Mouse (Mus musculus) myocyte (in vitro differentiated cells): ENCODE measurements at regions not wholly inside any gene's neighbourhood (a gene's known extent, or its start where the extent isn't known, plus 50 kb on each side); places are given as distances from the start of the nearest gene placed in this dataset.

Source experiments
- H3K27me3 ChIP-seq: one replicate; pipeline ENCODE4 v1.6.1; 2011; ENCODE audit not compliant: control insufficient read depth, insufficient read depth, insufficient read length
- H3K36me3 ChIP-seq: one replicate; pipeline ENCODE4 v1.6.1; 2011; ENCODE audit not compliant: control insufficient read depth, insufficient read depth
- H3K4me2 ChIP-seq: one replicate; pipeline ENCODE4 v1.6.1; 2011; ENCODE audit warnings: low read depth, control low read depth
- H3K4me3 ChIP-seq: one replicate; pipeline ENCODE4 v1.5.1; 2011; ENCODE audit warnings: mild to moderate bottlenecking, control low read depth, moderate library complexity
- H3K79me2 ChIP-seq: one replicate; pipeline ENCODE4 v1.6.1; 2011; ENCODE audit not compliant: control insufficient read depth, insufficient read depth
- H3ac ChIP-seq: one replicate; pipeline ENCODE4 v1.6.1; 2011; ENCODE audit not compliant: control insufficient read depth, insufficient read length
- CEBPB ChIP-seq: IDR thresholded peaks from 2 replicates; pipeline ENCODE4 v1.6.1; 2011; ENCODE audit warnings: mild to moderate bottlenecking, moderate library complexity; ENCODE audit not compliant: poor library complexity, insufficient read depth, severe bottlenecking
- E2F4 ChIP-seq: IDR thresholded peaks from one replicate; pipeline ENCODE4 v1.6.1; 2011; ENCODE audit warnings: mild to moderate bottlenecking, control low read depth, moderate library complexity; ENCODE audit not compliant: insufficient read depth
- MAX ChIP-seq: IDR thresholded peaks from one replicate; pipeline ENCODE4 v1.6.1; 2011; ENCODE audit warnings: low read depth, mild to moderate bottlenecking, control low read depth
- MYOD1 ChIP-seq, 3 experiments: IDR thresholded peaks; one replicate each; pipeline ENCODE4 v1.6.1; 2011; ENCODE audit warnings: control low read depth in 2 of 3, low read depth in 2 of 3, mild to moderate bottlenecking in 2 of 3, moderate library complexity in 1 of 3; ENCODE audit not compliant: insufficient read length in 2 of 3, control insufficient read depth in 1 of 3
- MYOG ChIP-seq, 3 experiments: IDR thresholded peaks; one replicate each; pipeline ENCODE4 v1.6.1; 2011; ENCODE audit warnings: control low read depth in 2 of 3, low read depth in 2 of 3, mild to moderate bottlenecking in 2 of 3; ENCODE audit not compliant: insufficient read length in 2 of 3, control insufficient read depth in 1 of 3, insufficient read depth in 1 of 3
- POLR2A ChIP-seq: IDR thresholded peaks from one replicate; pipeline ENCODE4 v1.6.1; 2011; ENCODE audit warnings: low read depth, mild to moderate bottlenecking, control low read depth, moderate library complexity; ENCODE audit not compliant: insufficient read length
- POLR2AphosphoS2 ChIP-seq: IDR thresholded peaks from one replicate; pipeline ENCODE4 v1.6.1; 2011; ENCODE audit warnings: low read depth, control low read depth; ENCODE audit not compliant: insufficient read length
- REST ChIP-seq: IDR thresholded peaks from one replicate; pipeline ENCODE4 v1.6.1; 2011; ENCODE audit warnings: mild to moderate bottlenecking, control low read depth, moderate library complexity; ENCODE audit not compliant: insufficient read depth, insufficient read length
- SRF ChIP-seq: IDR thresholded peaks from one replicate; pipeline ENCODE4 v1.6.1; 2011; ENCODE audit warnings: low read depth; ENCODE audit not compliant: control insufficient read depth, insufficient read length
- TCF12 ChIP-seq: IDR thresholded peaks from one replicate; pipeline ENCODE4 v1.6.1; 2011; ENCODE audit warnings: mild to moderate bottlenecking, control low read depth; ENCODE audit not compliant: poor library complexity, insufficient read depth, severe bottlenecking
- TCF3 ChIP-seq: IDR thresholded peaks from one replicate; pipeline ENCODE4 v1.6.1; 2011; ENCODE audit warnings: low read depth, control low read depth; ENCODE audit not compliant: insufficient read length
- USF1 ChIP-seq: IDR thresholded peaks from one replicate; pipeline ENCODE4 v1.6.1; 2011; ENCODE audit warnings: low read depth, mild to moderate bottlenecking, control low read depth, moderate library complexity

GRCm38 (mm10) chr8:41950736-41951135 lies 533.9 kb upstream of the Frg1 start:
- Histone ChIP-seq H3K27me3 (no peaks in the 10 kb centered on the region), H3K4me3 (no peak overlapping the region), H3ac (no peak overlapping the region), H3K79me2 (no peaks in the 10 kb centered on the region), H3K4me2 (no peak overlapping the region), H3K36me3 (no peaks in the 10 kb centered on the region)
- no peak for TF ChIP-seq TCF3
- no peak for TF ChIP-seq SRF

GRCm38 (mm10) chr8:41939298-41939697 lies 522.4 kb upstream of the Frg1 start:
- TF ChIP-seq TCF3 (no peak), E2F4 (no peak), TCF12 (no peak), USF1 (no peak), POLR2AphosphoS2 (no peak)

DNA sequence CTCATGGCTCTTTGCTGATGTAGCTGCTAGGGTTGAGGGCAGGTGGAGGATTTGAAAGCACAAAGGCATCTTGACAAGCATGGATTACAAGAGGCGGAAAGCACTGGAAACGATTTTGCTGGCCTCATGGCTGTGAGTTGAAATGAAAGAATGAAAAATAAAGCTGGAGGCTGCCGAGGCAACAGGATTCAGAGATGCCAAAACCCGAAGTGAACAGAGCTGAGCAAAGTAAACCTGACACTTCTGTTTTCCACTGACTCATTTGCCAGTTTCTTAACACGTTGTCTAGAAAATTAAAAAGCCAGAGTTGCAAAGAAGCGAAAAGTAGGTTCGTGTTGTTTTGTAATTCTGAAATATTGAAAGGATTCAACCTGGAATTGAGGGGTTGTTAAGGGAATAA lies 504.2 kb upstream of the Frg1 start:
- Histone ChIP-seq H3ac (no peak overlapping the region), H3K4me2 (peak overlapping the region; percentile 26), H3K27me3 (no peaks in the 10 kb centered on the region), H3K36me3 (no peaks in the 10 kb centered on the region), H3K79me2 (no peaks in the 10 kb centered on the region), H3K4me3 (no peak overlapping the region)
- no peak for TF ChIP-seq POLR2A
- TF ChIP-seq SRF, result no peak
- TF ChIP-seq E2F4, result no peak
- TF ChIP-seq MYOG (IDR thresholded peaks at IDR 0.05; ENCODE audit: control insufficient read depth in 1 of 3, insufficient read depth in 1 of 3, insufficient read length in 2 of 3, low read depth in 2 of 3), result no peak
- no peak for TF ChIP-seq MYOD1 (IDR thresholded peaks at IDR 0.05; ENCODE audit: control insufficient read depth in 1 of 3, insufficient read length in 2 of 3, low read depth in 2 of 3)
- no peak for TF ChIP-seq REST
- TF ChIP-seq TCF12, result no peak
- no peak for TF ChIP-seq CEBPB
- no peak for TF ChIP-seq TCF3
- no peak for TF ChIP-seq USF1
- no peak for TF ChIP-seq POLR2AphosphoS2

More at GRCm38 (mm10) chr8:41939298-41939697, 522.4 kb upstream of the Frg1 start:
- Histone ChIP-seq H3K27me3 (no peaks in the 10 kb centered on the region), H3K79me2 (no peaks in the 10 kb centered on the region), H3K36me3 (no peaks in the 10 kb centered on the region), H3K4me2 (no peak overlapping the region), H3ac (no peak overlapping the region), H3K4me3 (no peak overlapping the region)

DNA sequence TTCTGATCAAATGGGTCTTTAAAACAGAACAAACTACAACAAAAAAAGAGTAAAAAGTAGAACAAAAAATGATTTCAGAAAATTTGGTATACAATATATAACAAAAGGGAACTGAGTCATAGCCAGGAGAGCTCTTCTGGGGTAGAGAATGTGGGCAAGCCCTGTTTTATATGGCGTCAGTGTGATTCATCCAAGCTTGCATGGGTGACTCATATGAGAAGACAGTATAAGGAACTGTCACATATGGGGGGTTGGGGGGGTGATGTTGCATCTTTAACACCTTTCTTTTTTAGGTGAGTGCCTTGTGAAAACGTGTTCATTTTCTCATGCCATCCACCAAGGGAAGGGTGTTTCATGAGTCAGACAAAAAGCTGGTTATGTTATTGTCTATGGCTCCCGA lies 503.7 kb upstream of the Frg1 start:
- H3K4me2 ChIP-seq, result peak overlapping the region; percentile 26

DNA sequence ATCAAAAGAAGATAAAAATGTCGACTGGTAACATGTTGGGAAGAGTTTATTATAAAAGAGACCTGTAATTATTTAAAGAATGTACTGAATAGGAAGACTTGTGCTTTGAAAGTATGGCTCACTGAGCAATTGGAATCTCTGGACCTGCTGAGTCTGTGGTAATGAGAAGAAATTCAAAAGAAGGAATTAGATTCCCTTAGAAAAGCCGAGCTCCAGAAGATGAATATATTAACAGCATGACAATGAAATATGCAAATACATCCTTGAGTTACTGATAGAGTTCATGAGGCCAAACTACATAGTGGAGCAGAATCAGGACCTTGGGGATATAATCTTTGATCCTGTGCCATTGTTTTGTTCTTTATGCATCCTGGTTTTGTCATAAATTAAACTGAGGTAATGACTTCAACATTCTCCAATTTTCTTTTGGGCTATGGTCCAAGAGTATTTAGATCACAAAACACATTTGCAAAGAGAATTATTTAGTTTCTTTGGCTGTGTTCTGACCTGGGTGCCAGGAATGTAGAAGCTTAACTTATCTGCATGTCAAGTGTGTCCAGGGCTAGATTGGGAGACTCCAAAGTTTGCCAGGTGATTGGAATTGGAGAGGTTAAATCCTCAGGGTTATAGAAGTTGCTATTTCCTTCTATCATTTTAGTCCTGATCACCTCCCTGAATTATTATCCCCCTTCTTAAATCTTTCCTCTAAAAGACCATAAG lies 461.3 kb upstream of the Frg1 start:
- no peak overlapping the region for H3ac ChIP-seq
- H3K36me3 ChIP-seq, result no peaks in the 10 kb centered on the region
- no peaks in the 10 kb centered on the region for H3K27me3 ChIP-seq
- TF ChIP-seq MYOG (IDR thresholded peaks at IDR 0.05; ENCODE audit: control insufficient read depth in 1 of 3, insufficient read depth in 1 of 3, insufficient read length in 2 of 3, low read depth in 2 of 3) (no peak), E2F4 (no peak), USF1 (no peak), MYOD1 (IDR thresholded peaks at IDR 0.05; ENCODE audit: control insufficient read depth in 1 of 3, insufficient read length in 2 of 3, low read depth in 2 of 3) (no peak), CEBPB (no peak), POLR2AphosphoS2 (no peak), POLR2A (no peak), SRF (no peak), MAX (no peak)
- H3K4me2 ChIP-seq, result no peak overlapping the region
- H3K79me2 ChIP-seq, result no peaks in the 10 kb centered on the region
- no peak overlapping the region for H3K4me3 ChIP-seq

More for the DNA sequence above, 503.7 kb upstream of the Frg1 start:
- H3K79me2 ChIP-seq, result no peaks in the 10 kb centered on the region
- H3K27me3 ChIP-seq, result no peaks in the 10 kb centered on the region
- no peak overlapping the region for H3K4me3 ChIP-seq
- TF ChIP-seq CEBPB (no peak), MAX (no peak), USF1 (no peak), TCF3 (no peak), SRF (no peak), E2F4 (no peak), MYOG (IDR thresholded peaks at IDR 0.05; ENCODE audit: control insufficient read depth in 1 of 3, insufficient read depth in 1 of 3, insufficient read length in 2 of 3, low read depth in 2 of 3) (no peak), POLR2A (no peak), TCF12 (no peak), REST (no peak), POLR2AphosphoS2 (no peak), MYOD1 (IDR thresholded peaks at IDR 0.05; ENCODE audit: control insufficient read depth in 1 of 3, insufficient read length in 2 of 3, low read depth in 2 of 3) (no peak)
- H3K36me3 ChIP-seq, result no peaks in the 10 kb centered on the region
- no peak overlapping the region for H3ac ChIP-seq
